Mouse (Mus musculus) liver, adult 2 months (tissue): Measurements from ENCODE around the gene Popdc3.

ENCODE experiments used
- CTCF ChIP-seq: fragments of 200-500 bp; IDR thresholded peaks from 2 replicates; pipeline ENCODE4 v1.5.1; 2011; ENCODE audit warnings: low read depth, low read length, control low read depth
- POLR2A ChIP-seq: fragments of 200-500 bp; IDR thresholded peaks from 2 replicates; pipeline ENCODE4 v1.6.1; 2011; ENCODE audit warnings: low read length, control low read depth; ENCODE audit not compliant: insufficient read depth; ENCODE audit errors: extremely low read depth

DNA sequence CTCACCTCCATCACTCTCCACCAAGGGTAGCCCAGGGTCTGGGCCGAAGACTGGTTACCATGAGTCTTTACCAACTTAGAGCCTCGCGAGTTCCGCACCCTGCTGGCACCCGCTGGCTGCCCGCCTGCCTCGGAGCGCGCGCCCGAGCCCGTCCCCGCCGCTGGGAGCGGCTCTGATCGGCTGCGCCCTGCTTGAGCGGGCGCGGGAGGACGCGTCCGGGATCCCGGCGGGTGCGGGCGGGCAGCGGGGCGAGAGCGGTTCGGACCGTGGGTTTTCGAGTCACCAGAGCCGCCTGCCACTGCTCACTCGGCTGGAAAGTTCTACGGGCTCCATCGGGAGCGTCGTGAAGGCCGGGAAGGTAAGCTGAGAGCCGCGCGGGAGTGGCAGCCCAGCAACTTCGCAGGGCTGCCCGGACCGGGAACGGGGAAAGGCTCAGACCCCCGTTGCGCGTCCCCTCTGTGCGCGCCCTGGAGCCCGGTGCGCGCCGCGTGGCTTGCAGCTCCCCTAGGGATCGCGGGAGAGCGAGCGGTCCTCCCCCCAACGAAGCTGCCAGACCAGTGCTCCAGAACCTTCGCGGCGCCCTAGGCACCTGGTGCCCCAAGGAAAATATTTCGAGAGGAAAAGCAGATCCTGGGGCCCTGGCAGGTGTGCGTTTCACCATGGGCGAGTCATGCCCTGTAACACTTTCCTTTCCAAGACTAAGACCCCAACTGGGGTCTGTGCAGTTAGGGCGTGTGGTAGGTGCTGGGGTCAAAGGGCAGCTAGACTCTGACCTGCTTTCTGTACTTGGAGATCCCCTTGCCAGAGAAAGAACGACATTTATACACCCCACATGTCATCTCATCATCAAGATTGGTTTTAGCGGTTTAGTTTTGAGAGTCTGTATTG is 111.6 kb downstream of the Popdc3 start:
- TF ChIP-seq CTCF, result no peak
- TF ChIP-seq POLR2A, result no peak
